Mouse (Mus musculus): ENCODE measurements around the gene Abca4.

Abca4 gene

GRCm38 (mm10) chr3:122170621-122171309 lies 126.5 kb downstream of the Abca4 start:
- DNase-seq (ENCODE audit: low spot score in 2 of 2): no peak

DNA sequence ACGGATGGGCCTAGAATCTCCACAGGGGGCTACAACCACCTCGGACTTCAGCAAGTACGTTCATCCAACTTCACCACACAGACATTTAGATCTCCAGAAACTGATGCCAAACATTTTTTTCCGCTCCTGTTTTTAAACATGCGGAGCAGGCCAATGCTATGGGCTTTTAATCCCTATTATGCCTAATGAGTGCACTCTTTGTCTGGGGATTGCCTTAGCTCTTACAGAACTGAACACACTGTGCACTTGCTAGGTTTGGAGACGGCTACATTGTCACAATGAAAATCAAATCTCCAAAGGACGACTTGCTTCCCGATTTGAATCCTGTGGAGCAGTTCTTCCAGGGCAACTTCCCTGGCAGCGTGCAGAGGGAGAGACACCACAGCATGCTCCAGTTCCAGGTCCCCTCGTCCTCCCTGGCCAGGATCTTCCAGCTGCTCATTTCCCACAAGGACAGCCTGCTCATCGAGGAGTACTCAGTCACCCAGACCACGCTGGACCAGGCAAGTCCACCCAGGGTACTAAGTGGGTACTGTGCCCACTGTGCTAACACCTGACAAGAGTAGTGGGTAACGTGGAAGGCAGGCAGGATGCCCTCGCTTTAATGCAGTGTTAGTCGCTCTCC lies 129.4 kb downstream of the Abca4 start:
- no peak for DNase-seq (ENCODE audit: low spot score in 2 of 2)

DNA sequence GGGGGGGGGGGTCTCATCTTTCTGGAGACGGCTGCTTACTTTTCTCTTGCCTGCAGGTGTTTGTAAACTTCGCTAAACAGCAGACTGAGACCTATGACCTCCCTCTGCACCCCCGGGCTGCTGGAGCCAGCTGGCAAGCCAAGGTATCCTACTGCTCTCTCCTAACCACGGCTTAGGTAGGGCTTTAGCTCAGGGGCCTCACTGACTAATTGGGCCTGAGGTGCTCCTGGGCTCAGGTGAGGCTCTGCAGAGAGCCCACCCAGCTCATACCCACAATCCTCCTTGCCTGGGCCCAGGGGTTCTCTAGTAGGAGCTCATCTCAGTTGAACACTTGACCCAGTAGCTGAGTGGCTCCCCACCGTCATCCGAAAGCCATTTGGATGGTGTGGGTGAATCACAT lies 131.8 kb downstream of the Abca4 start:
- DNase-seq (ENCODE audit: low spot score in 2 of 2): no peak

- no peak for DNase-seq (ENCODE audit: low spot score in 2 of 2)
These were observed 132.6 kb downstream of the Abca4 start for GRCm38 (mm10) chr3:122176706-122177390.

GRCm38 (mm10) chr3:122184109-122184508 lies 139.9 kb downstream of the Abca4 start:
- no peak for DNase-seq (ENCODE audit: low spot score in 2 of 2)

GRCm38 (mm10) chr3:122186975-122187374 lies 142.7 kb downstream of the Abca4 start:
- no peak for DNase-seq (ENCODE audit: low spot score in 2 of 2)

- DNase-seq (ENCODE audit: low spot score in 2 of 2): no peak
These were observed 152.5 kb downstream of the Abca4 start for GRCm38 (mm10) chr3:122196621-122197298.

- no peak for DNase-seq (ENCODE audit: low spot score in 2 of 2)
These were observed 154.3 kb downstream of the Abca4 start for GRCm38 (mm10) chr3:122198532-122198931.

- peak in 1 of 2 experiments; percentile 2 for DNase-seq (ENCODE audit: low spot score in 2 of 2)
These were observed 154.7 kb downstream of the Abca4 start for GRCm38 (mm10) chr3:122198966-122199381.

DNA sequence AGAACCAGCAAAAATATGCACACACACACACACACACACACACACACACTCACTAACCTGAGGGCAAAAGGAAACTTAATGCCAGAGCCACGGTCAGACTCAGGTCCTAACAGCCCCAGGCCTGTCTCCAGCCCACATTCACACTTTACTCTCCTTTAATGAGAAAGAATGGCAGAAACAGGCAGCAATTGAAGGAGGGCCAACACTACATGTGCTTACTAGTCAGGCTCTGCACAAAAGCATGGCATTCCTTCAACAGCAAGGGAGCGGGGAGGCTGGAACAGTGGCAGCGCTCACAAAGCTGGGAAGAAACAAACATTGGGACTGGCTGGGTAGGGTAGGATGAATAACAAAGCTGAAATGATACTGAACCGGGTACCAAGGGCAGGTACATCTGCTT lies 155.4 kb downstream of the Abca4 start:
- no peak for DNase-seq (ENCODE audit: low spot score in 2 of 2)

DNA sequence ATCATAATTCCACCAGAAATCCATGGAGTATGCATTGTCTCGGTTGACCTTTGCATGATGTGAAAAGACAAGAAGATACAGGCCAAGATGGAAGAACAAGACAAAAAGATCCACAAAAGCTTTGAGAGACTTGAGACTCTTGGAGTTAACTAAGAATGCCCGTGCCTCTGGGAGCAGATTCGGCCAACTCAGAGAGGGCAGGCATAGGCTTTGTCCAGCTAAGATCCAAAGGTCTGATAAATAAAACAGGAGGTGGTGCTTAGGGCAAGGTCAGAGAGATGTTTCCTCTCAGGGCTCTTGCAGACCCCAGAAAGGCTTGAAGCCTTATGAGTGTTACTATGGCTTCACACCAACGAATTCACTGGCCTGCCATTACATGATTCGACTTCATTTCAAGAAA lies 155.8 kb downstream of the Abca4 start:
- no peak for DNase-seq (ENCODE audit: low spot score in 2 of 2)

DNA sequence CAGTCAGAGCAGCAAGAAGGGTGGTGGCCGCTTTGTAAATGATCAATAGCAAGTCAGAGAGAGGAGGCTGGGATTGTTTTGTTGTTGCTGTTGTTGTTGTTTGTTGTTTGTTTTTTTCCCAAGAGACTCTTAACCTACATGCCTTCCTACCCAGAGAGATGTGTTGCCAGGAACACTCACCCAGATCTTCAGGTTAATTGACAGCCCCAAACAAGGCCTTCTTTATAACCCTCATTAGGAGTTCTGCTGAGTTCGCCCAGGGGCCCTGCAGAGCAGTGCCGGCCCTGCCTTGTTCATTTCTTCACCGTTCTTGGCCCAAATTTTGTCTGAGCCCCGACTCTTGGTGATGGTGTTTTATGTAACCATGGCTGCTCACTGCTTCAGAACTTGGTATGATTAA lies 156.2 kb downstream of the Abca4 start:
- no peak for DNase-seq (ENCODE audit: low spot score in 2 of 2)

DNA sequence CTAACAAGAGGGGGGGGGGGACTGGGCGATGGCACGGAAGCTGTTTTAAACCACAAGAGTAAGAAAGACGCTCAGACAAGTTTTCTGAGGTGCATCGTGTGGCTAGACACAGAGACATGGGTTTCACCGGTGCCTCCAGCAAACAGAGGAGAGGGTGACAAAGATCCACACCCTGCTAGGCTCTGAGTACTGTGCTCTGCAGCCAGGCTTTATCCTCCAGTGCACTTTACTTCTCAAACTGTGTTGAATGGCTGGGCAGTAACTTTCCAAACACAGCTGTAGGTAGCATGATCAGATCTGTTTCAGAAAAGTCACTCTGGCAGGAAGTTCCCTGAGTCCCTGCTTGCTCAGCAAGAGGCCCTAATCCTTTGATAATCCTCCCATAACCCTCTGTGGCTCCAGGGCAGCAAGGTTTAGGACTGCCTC lies 158.1 kb downstream of the Abca4 start:
- DNase-seq (ENCODE audit: low spot score in 2 of 2): no peak

DNA sequence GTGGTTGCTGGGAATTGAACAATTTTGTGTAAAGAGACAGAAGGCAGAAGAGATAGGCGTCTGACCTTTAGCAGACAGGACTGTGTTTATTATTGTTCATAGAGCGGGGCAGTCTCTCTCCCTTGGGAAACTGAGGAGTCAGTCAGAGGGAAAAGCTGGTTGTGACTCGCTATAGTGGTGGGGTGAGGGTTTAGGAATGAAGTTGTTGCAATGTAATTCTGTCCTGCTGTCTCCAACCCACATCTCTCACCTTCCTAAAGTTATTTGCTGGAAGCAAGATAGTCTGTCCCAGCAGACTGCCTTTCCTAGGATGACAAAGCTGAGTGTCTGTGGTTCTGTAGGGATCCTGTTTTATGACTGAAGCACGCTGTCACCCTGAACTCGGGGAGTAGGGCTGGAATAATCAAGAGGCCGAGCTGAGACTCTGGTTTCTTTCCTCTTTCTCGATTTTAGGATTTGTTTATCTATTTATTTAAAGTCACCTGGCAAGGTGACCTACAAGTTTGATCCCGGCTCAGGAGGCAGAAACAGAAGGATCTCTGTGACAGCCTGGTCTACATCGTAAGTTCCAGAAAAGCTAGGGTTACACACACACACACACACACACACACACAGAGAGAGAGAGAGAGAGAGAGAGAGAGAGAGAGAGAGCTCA lies 159.6 kb downstream of the Abca4 start:
- no peak for DNase-seq (ENCODE audit: low spot score in 2 of 2)

DNA sequence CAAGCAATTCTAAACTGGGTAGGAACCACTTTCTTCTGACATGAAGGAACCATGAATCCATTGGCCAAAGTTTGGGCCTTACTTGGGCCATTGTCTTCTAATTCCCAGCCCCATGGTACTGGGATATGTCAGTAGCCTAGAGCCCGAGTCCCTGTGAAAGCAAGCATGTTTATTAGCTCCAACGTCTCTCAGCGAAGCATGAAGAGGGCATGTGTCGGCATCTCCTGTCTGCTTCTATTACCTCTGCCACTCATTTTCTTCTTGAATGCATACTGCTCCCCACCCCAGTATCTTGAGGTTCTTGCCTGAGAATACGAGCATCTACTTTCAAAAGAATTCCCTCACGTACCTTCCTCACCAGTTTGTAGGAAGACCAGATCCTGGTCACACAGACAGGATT lies 161.5 kb downstream of the Abca4 start:
- no peak for DNase-seq (ENCODE audit: low spot score in 2 of 2)

DNA sequence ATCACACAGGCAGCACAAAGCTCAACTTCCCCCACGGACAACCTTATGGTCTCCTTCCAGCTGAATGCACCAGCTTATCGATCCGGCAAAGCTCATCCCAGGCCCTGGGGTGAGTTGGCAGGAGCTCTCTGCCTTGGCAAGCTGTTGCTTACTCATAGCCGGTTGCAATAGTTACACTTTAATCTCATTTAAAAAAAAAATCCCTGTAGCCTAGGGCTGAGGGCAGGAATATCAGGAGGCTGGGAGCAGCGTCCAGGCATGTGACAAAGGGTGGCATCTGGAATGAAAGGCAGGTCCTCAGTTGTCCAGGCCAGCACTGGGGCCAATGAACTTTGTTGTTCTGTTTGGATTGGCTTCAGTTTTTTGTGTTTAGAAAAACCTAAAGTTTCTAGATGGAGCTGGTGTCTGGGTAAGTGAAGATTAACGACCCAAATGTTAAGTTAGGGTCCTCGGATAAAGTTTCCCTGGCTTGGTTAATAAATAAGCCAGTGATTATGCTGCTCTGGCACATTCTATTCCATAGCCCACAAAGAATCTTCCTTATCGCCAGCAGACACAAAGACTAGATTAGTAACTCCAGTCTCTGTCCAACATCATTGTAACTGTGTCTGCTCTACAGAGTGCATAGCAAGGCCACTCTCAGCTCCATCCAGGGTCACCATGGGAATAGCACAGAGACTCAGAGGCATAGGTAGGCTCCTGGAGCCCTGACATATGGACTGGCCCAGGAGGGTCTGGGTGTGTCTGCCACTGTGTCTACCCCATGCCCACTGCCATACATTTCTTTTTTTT lies 162.2 kb downstream of the Abca4 start:
- no peak for DNase-seq (ENCODE audit: low spot score in 2 of 2)

DNA sequence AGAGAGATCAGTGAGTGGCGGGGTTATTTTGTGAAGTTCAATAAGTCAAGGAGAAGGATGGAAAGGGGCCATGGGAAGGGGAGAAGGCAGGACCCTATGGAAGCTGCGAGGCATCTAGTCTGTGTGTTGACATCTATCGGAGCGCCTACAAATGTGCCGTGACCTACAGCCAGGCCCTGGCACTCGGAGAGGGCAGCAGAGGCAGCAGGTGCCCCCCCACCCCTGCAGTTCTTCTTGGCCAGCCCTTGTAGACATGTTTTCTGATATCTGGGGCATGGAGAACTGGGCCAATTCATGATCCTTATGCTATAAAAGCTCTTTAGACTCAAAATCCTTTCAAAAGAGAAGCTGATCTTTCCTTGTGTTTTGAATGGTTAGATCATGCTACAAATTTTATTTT lies 163.5 kb downstream of the Abca4 start:
- no peak for DNase-seq (ENCODE audit: low spot score in 2 of 2)

DNA sequence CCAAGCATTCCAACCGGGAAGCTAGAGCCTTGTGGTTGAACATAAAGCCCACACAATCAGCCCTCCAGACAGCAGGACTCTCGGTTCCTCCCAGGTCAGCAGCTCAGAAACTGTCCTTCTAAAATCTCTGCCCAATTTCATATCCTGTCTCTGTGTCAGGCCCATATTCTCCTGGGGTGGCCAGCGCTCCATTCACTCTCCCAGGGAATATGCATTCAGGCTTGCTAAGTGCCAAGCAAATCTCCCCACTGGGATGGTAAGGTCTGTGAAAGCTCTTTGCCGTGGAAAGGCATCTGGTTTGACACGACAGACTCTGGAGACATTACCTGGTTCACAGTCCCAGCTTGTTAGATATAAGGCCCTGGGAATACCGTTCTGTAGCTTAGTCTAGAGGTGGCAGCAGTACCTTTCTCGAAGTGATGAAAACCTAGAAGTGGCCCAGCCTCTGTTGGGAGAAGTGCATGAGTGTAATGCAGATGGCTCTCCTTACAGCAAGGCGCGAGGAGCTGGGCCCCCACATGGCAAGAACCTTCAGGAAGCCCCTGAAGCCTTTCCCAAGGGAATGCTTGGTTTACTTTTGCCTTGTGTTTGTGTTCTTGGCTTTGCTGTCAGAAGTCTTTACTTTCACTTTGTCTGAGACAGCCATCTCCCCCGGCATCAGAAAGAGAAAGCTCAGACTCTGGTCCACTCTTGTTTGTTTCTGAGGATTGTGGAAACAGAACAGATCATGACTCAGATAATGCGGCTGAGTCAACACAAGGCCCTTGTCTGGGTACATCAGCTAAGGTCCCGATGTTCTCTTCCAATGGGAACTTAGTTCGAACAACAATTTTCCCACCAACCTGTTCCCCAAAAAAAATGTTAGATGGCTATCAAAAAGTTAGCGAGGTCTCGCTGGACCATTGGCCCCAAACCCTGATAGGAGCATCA lies 164.3 kb downstream of the Abca4 start:
- DNase-seq (ENCODE audit: low spot score in 2 of 2): no peak

DNA sequence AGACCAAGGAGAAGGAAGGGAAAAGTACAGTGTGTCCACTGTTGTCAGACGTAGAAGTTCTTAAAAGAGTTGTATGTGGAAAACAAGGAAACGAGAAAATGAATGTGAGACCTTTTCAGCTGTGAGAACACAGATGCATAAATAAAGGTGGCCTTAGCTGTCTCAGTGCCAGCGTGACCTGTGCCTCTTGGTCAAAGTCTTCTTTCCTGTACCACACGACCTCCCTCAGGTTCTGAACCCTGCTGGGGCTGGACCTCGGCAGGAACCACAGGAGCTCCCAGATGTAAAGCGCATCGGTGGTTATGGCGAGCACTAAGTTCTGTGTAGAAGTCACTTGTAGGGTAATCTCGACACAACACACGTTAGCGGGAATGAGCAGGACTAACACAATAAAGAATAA lies 165.3 kb downstream of the Abca4 start:
- DNase-seq (ENCODE audit: low spot score in 2 of 2): no peak

DNA sequence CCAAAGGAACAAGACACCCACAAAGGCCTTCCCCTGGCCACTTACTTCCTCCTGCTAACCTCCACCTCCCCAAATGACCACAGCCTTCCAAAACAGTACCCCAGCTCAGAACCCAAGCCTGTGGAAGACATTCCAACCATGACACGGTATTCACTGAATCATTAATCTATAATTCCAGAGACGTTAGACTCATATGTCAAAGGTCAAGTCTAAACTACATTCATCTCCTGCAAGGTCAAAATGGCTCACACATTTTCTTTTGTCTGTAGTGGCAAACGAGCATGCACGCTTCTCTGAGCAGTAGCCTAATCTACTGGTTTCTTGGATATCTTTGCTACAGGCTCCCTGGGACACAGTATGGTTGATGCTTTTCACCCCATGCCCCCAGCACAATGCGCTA lies 166.2 kb downstream of the Abca4 start:
- DNase-seq (ENCODE audit: low spot score in 2 of 2): no peak
